Mouse (Mus musculus) heart, embryonic 15.5 days (tissue): Measurements from ENCODE around the gene Clock. TPM values are rescaled to one million over a fixed set of nuclear protein-coding genes. Genes with fewer than 3 reads are reported as not detected.
A peak's percentile ranks its signal among the peaks of the same experiment; 100 is the strongest.

Experiments
- ATAC-seq: fragments of 200-750 bp; cut with Nextera tagmentation; replicated peaks from 2 replicates; pipeline ENCODE4 v1.8.0; 2017; ENCODE audit warnings: low read depth, moderate TSS enrichment; ENCODE audit not compliant: insufficient number of reproducible peaks, insufficient read depth, low FRiP score
- H3K27ac ChIP-seq: fragments of 300-500 bp; sonication (generic); 2 replicates; pipeline ENCODE4 v1.5.1; 2015; ENCODE audit warnings: mild to moderate bottlenecking, inconsistent platforms
- H3K27me3 ChIP-seq: fragments of 300-500 bp; sonication (generic); 2 replicates; pipeline ENCODE4 v1.6.1; 2015; ENCODE audit warnings: inconsistent platforms
- H3K36me3 ChIP-seq: fragments of 300-500 bp; sonication (generic); 2 replicates; pipeline ENCODE4 v1.6.1; 2015; ENCODE audit warnings: mild to moderate bottlenecking, inconsistent platforms
- H3K4me1 ChIP-seq: fragments of 300-500 bp; sonication (generic); replicated peaks from 2 replicates; pipeline ENCODE4 v1.6.1; 2015; ENCODE audit warnings: inconsistent platforms
- H3K4me2 ChIP-seq: fragments of 300-500 bp; sonication (generic); 2 replicates; pipeline ENCODE4 v1.6.1; 2015; ENCODE audit warnings: inconsistent platforms, mild to moderate bottlenecking, moderate library complexity
- H3K4me3 ChIP-seq: fragments of 300-500 bp; sonication (generic); 2 replicates; pipeline ENCODE4 v1.5.1; 2015; ENCODE audit warnings: mild to moderate bottlenecking, inconsistent platforms
- H3K9ac ChIP-seq: fragments of 300-500 bp; sonication (generic); 2 replicates; pipeline ENCODE4 v1.6.1; 2015; ENCODE audit warnings: mild to moderate bottlenecking, inconsistent platforms
- H3K9me3 ChIP-seq: fragments of 300-500 bp; sonication (generic); replicated peaks from 2 replicates; pipeline ENCODE4 v1.6.1; 2016; ENCODE audit warnings: inconsistent platforms
- WGBS: fragments of 180-500 bp; shearing (Covaris S2); methylation state at CpG from one replicate; pipeline ENCODE4 v1.1.7; 2015; ENCODE audit warnings: mixed read lengths; 5-methylcytosine and 5-hydroxymethylcytosine counted together
- polyA plus RNA-seq: library from polyadenylated mRNA; unstranded; fragments of >200 nt; fragmentation: Nextera tagmentation; extraction: Ambion mirVana; gene quantifications from 2 replicates; pipeline ENCODE4 v1.2.1, GENCODE M21; 2015

Gene Clock
- polyA plus RNA-seq, 1 experiment from 2014 or later = 8.9 TPM

DNA sequence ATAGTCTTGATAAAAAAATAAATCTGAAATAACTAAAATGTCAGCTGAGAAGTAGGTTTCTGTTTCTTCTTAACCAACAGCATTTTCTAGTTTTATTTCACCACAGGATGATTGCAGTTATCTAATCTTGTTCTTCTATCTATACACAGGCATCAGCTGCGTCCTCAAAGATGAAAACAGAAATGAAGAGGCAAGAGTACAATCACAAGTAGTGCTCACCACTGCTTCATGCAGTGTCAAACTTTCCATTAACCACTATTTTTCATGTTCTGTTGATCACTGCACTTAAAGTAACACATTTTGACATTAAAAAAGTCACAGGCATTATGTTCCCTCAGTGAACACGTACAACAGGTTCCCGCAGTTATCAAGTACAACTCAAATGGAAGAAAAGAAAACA is 53.6 kb downstream of the Clock start:
- no peak for ATAC-seq
- H3K27ac ChIP-seq = no peak overlapping the region
- no peak overlapping the region for H3K4me3 ChIP-seq
- WGBS = 79% methylated on average over 3 of the region's 3 CpGs
- no peak overlapping the region for H3K4me2 ChIP-seq
- peaks cover 9% of the 10 kb centered on the region; the same call in 1 of the 2 replicates for H3K36me3 ChIP-seq
- H3K4me1 ChIP-seq = no peaks in the 10 kb centered on the region
- no peaks in the 10 kb centered on the region for H3K9me3 ChIP-seq
- H3K9ac ChIP-seq = no peak overlapping the region
- H3K27me3 ChIP-seq = no peaks in the 10 kb centered on the region

DNA sequence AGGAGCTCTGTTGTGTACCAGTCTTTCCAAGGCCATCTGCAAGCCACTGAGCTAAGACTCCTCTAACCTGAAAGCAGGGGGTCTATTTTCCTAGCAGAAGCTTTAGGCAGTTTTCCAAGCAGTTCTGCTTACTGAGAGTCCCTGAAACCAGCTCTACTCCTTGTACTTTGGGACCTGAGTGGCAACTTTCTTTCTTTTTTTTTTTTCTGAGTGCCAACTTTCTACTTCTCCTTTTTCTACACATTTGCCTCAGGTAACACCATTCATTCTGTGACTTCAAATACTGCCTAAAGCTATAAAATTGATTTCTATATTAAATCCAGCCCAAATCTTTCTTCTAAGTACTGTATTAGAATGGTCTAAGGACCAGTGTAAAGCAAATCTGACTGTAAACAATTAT is 58.1 kb downstream of the Clock start:
- Histone ChIP-seq H3K9me3 (no peaks in the 10 kb centered on the region), H3K4me2 (no peak overlapping the region), H3K4me3 (no peak overlapping the region), H3K4me1 (no peaks in the 10 kb centered on the region), H3K27ac (no peak overlapping the region), H3K9ac (no peak overlapping the region), H3K36me3 (0 out of 2 replicates have a peak, but pooled peaks cover 14% of the 10 kb centered on the region), H3K27me3 (no peaks in the 10 kb centered on the region)
- ATAC-seq = no peak

DNA sequence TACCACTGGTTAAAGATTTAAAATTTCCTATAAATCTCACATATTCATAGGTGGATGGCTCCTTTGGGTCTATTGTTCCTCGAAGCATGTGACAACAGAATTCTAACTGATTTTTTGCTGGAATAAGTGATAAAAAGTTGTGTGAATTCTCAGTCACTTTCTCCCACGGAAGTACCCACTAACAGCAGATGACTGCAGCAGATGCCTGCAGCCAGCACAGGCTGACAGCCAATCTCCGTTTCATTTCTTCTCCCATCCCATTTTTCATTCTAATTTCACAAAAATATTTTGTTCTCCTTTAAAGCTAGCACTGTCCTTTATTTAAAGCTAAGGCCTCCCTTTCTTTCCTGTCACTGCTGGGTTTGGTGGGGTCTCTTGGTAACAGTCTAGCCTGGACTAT is 59.2 kb downstream of the Clock start:
- Histone ChIP-seq H3K9me3 (no peaks in the 10 kb centered on the region), H3K4me3 (no peak overlapping the region), H3K4me1 (no peaks in the 10 kb centered on the region), H3K27ac (no peak overlapping the region), H3K4me2 (no peak overlapping the region), H3K9ac (no peak overlapping the region), H3K36me3 (peaks cover 14% of the 10 kb centered on the region; the same call in 1 of the 2 replicates), H3K27me3 (no peaks in the 10 kb centered on the region)
- ATAC-seq = no peak
- WGBS = 88% methylated on average over 3 of the region's 3 CpGs

DNA sequence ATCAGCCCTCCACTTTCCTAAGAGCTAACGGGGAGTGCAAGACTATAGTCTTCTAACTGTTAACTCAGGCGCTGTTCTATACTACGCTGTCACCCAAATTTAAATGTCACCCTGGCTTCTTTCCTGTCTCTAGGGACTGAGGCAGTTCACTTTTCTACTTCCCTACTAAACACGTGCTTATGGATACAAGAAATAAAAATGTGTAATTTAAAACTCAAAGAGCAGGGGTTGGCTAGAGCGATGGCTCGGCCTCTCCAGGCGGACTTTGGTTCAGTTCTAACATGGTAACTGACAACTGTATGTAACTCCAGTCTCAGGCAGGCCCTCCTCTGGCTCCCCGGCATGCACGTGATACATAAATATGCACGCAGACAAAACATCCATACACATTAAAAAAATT is 60.2 kb downstream of the Clock start:
- Histone ChIP-seq H3K4me1 (no peaks in the 10 kb centered on the region), H3K4me3 (no peak overlapping the region)
- no peak for ATAC-seq

DNA sequence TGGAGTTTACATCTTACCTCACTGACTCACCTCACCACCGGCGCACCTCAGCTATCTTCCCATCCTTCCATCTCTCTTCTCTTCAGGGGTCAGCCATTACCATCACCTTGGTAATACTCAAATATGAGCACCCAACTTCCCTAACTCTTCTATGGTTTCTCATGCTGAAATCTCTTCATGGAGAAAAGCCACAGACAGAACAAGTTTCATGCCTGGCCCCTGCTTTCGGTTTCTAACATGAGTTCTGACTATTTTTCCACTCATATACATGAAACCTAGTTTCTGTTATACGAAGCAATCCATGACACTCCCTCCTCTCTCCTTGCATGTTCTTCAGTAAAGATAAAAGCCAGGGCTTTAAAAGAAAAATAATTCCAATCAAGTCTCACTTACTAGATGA is 60.7 kb downstream of the Clock start:
- no peak overlapping the region for H3K4me3 ChIP-seq
- H3K27ac ChIP-seq = no peak overlapping the region
- WGBS = 96% methylated on average over 4 of the region's 4 CpGs
- no peaks in the 10 kb centered on the region for H3K9me3 ChIP-seq
- H3K27me3 ChIP-seq = no peaks in the 10 kb centered on the region
- H3K4me1 ChIP-seq = no peaks in the 10 kb centered on the region
- ATAC-seq = no peak
- H3K36me3 ChIP-seq = peaks cover 21% of the 10 kb centered on the region; the same call in 1 of the 2 replicates
- no peak overlapping the region for H3K9ac ChIP-seq
- H3K4me2 ChIP-seq = no peak overlapping the region

More for the DNA sequence above, 60.2 kb downstream of the Clock start:
- peaks cover 21% of the 10 kb centered on the region; the same call in 1 of the 2 replicates for H3K36me3 ChIP-seq
- H3K27me3 ChIP-seq = no peaks in the 10 kb centered on the region
- H3K27ac ChIP-seq = no peak overlapping the region
- 93% methylated on average over 10 of the region's 10 CpGs for WGBS
- no peaks in the 10 kb centered on the region for H3K9me3 ChIP-seq
- H3K9ac ChIP-seq = no peak overlapping the region
- no peak overlapping the region for H3K4me2 ChIP-seq

DNA sequence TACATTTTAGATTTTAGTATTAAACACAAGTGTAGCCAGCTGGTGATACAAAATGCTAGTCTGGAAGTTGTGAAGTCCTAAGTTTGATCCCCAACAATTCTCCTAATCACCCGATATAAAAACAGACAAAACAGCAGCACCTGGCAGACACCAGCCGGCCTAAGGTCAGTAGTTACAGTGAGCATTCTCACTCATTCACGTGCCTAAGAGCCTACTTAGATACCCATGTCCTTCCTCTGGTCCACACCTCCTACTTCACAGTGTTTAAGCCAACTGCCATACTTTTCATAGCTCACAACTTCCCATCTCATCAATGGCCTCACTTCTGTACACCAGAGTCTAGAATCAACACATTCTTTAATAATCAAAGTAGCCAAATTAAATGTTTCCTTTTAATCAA is 61.3 kb downstream of the Clock start:
- no peak for ATAC-seq
- H3K4me1 ChIP-seq = no peaks in the 10 kb centered on the region
- peaks cover 21% of the 10 kb centered on the region; the same call in 1 of the 2 replicates for H3K36me3 ChIP-seq
- H3K4me3 ChIP-seq = no peak overlapping the region
- no peak overlapping the region for H3K27ac ChIP-seq
- no peaks in the 10 kb centered on the region for H3K27me3 ChIP-seq
- no peaks in the 10 kb centered on the region for H3K9me3 ChIP-seq
- no peak overlapping the region for H3K4me2 ChIP-seq
- H3K9ac ChIP-seq = no peak overlapping the region
- 79% methylated on average over 3 of the region's 3 CpGs for WGBS

DNA sequence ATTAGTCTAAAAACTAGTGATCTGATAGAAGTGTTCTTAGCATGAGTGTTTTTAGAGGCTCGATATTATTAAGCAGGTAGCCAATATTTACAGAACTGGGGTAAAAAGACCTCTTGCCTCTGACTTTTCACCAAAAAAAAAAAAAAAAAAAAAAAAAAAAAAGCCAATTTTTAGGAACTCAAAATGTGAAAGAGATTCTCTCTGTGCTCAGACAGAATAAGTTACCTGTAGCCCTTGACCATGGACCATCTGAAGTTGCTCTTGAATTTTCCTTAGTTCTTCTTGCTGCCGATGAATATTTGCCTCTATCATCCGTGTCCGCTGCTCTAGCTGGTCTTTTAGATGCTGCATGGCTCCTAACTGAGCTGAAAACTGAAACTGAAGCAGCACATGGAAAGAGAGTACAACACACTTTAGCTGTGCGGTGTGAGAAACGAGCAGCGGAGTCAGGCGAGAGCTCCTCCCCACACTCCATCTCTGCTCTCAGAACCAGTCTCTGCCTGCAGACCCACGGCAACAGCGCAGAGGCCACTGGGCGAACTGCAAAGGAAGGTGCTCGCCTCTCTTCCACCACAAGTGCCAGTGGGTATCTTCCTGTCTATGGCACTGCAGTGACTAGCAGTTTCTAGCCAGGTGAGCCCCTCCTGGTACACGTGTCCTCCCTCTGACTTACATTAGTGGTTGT is 73.3 kb downstream of the Clock start:
- ATAC-seq = no peak
- peaks cover 51% of the 10 kb centered on the region for H3K36me3 ChIP-seq
- H3K27ac ChIP-seq = no peak overlapping the region
- H3K4me2 ChIP-seq = no peak overlapping the region
- H3K4me1 ChIP-seq = no peaks in the 10 kb centered on the region
- H3K9ac ChIP-seq = no peak overlapping the region
- H3K9me3 ChIP-seq = no peaks in the 10 kb centered on the region
- H3K4me3 ChIP-seq = no peak overlapping the region
- H3K27me3 ChIP-seq = no peaks in the 10 kb centered on the region
- 89% methylated on average over 13 of the region's 13 CpGs for WGBS

DNA sequence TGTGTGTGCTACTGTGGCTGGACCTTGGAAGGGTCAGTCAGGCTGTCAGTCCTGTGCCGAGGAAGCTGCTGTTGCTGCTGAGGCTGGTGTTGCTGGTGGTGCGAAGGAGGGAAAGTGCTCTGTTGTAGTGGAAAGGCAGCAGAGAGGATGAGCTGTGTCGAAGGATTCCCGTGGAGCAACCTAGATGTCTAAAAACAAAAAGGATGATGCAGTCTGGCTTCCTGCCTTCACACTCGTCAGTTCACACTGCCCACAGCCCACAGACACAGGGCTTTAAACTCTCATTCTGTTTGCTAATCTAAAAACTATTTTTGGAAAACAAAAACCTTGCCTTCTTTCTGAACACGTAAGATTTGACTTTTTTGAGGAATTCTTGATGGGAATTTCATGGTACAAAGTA is 87.9 kb downstream of the Clock start:
- whole genome bisulfite sequencing = 46% methylated on average over 6 of the region's 6 CpGs
- Histone ChIP-seq H3K27ac (0 out of 2 replicates have a peak overlapping the region, but pooled peaks have one; percentile 27), H3K27me3 (no peaks in the 10 kb centered on the region), H3K9ac (no peak overlapping the region), H3K4me1 (no peaks in the 10 kb centered on the region), H3K4me2 (no peak overlapping the region), H3K36me3 (peaks cover 19% of the 10 kb centered on the region; the same call in 1 of the 2 replicates), H3K4me3 (no peak overlapping the region), H3K9me3 (no peaks in the 10 kb centered on the region)
- ATAC-seq = no peak

DNA sequence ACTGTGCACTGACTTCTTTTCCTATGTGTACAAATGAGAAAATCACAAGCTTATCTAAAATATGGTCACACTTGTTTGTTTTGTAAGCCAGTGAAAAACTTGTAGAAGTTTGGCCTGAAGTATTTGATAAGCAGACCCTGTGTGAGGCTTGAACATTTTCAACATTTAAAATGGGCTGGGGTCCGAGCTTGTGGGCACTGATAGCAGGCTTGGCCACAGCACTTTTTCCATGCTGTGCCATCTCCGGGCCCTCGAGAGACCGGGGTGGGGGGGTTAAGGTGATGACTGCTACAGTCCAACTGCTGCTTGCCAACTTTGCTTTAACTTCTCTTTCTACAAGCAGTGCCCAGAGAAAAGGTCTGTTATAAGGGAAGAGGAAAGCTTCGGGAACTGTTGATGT is 96.5 kb downstream of the Clock start:
- Histone ChIP-seq H3K9ac (no peak overlapping the region), H3K4me2 (no peak overlapping the region), H3K4me3 (no peak overlapping the region), H3K9me3 (no peaks in the 10 kb centered on the region), H3K4me1 (peaks cover 2% of the 10 kb centered on the region), H3K27ac (no peak overlapping the region), H3K27me3 (no peaks in the 10 kb centered on the region), H3K36me3 (peaks cover 85% of the 10 kb centered on the region)
- ATAC-seq = no peak
- WGBS = 78% methylated on average over 5 of the region's 5 CpGs

DNA sequence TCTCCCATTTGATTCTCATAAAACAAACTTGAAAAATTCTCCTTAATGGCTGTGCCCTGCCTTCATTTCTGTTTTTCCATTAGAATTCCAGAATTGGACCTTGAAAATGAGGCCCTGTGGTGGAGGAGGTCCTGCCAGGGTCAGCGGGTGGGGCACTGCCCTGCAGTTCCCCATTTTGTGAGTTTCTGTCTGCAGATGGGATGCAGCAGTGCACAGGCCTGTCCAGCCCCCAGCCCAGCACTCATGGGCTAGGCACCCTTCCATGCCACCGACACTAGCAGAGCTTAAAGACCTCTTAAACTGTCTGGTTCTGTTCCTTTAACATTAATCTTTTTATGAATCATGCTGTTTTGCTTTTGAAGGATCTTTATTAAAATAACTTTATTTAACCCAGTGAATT is 98.7 kb downstream of the Clock start:
- H3K4me3 ChIP-seq = no peak overlapping the region
- H3K9me3 ChIP-seq = no peaks in the 10 kb centered on the region
- H3K36me3 ChIP-seq = peaks cover 77% of the 10 kb centered on the region
- H3K27ac ChIP-seq = no peak overlapping the region
- ATAC-seq = no peak
- H3K9ac ChIP-seq = no peak overlapping the region
- WGBS = 82% methylated on average over 2 of the region's 2 CpGs
- H3K4me1 ChIP-seq = peaks cover 6% of the 10 kb centered on the region
- no peaks in the 10 kb centered on the region for H3K27me3 ChIP-seq
- H3K4me2 ChIP-seq = no peak overlapping the region

DNA sequence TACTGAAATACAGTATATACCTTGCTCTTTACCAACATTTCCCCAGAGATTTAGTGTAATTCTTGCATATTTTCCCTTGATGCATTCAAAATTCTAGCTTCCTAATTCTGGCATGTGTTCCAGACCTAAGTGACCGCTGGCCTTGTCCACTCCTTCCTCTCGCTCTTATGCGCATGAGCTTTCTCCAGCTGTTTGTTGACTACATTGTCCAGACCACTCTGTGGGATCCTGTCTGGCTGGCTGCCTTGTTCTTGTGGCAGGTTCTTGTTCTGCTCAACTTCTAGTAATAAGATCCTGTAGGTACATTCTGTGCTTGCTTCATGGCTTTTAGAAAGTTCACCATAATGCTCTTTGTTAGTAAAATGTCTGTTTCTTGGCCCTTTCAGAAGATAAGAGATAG is 101.4 kb downstream of the Clock start:
- no peak overlapping the region for H3K4me2 ChIP-seq
- ATAC-seq = no peak
- H3K27ac ChIP-seq = no peak overlapping the region
- peaks cover 6% of the 10 kb centered on the region for H3K4me1 ChIP-seq
- no peaks in the 10 kb centered on the region for H3K27me3 ChIP-seq
- no peaks in the 10 kb centered on the region for H3K9me3 ChIP-seq
- peaks cover 71% of the 10 kb centered on the region for H3K36me3 ChIP-seq
- no peak overlapping the region for H3K4me3 ChIP-seq
- H3K9ac ChIP-seq = no peak overlapping the region
- 62% methylated on average over 3 of the region's 3 CpGs for WGBS

DNA sequence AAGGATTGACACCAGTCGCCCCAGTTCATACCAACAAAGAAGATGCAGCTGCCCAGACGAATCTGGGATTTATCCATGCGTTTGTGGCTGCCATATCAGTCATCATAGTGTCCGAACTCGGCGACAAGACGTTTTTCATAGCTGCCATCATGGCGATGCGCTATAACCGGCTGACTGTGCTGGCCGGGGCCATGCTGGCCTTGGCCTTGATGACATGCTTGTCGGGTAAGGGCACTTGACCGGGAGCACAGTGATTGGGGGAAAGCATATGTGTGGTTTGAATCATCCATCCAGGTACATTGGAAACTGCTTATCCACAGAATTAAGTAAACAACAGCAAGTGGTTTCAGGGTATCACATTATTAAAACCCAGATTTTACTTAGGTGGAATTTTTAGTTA is 105.2 kb downstream of the Clock start:
- peaks cover 38% of the 10 kb centered on the region for H3K36me3 ChIP-seq
- peaks cover 13% of the 10 kb centered on the region for H3K4me1 ChIP-seq
- no peaks in the 10 kb centered on the region for H3K9me3 ChIP-seq
- no peak overlapping the region for H3K27ac ChIP-seq
- no peak overlapping the region for H3K9ac ChIP-seq
- H3K4me2 ChIP-seq = no peak overlapping the region
- no peaks in the 10 kb centered on the region for H3K27me3 ChIP-seq
- WGBS = 89% methylated on average over 13 of the region's 13 CpGs
- H3K4me3 ChIP-seq = no peak overlapping the region
- no peak for ATAC-seq
